Mouse (Mus musculus): ENCODE measurements around the gene Prss30.

- TF ChIP-seq CTCF (IDR thresholded peaks at IDR 0.05; ENCODE audit: insufficient read depth, low read length): peak; percentile 70
- TF ChIP-seq POLR2A (IDR thresholded peaks at IDR 0.05; ENCODE audit: borderline replicate concordance, extremely low read depth, low read depth, low read length): no peak
These were observed 35.4 kb upstream of the Prss30 start for GRCm38 (mm10) chr17:24015727-24016126.

Data from lung, adult 2 months (tissue).